Mouse (Mus musculus) intestine, postnatal 0 days (tissue): Measurements from ENCODE around the gene Dvl2. TPM values are rescaled to one million over a fixed set of nuclear protein-coding genes. Genes with fewer than 3 reads are reported as not detected.

Experiments used
- ATAC-seq: fragments of 200-750 bp; cut with Nextera tagmentation; 2 replicates; pipeline ENCODE4 v1.8.0; 2017; ENCODE audit warnings: mild to moderate bottlenecking, moderate TSS enrichment, moderate library complexity
- H3K27ac ChIP-seq: fragments of 300-500 bp; sonication (generic); 2 replicates; pipeline ENCODE4 v1.5.1; 2014; ENCODE audit warnings: mild to moderate bottlenecking, low read depth, low read length, moderate library complexity
- H3K27me3 ChIP-seq: fragments of 300-500 bp; sonication (generic); replicated peaks from 2 replicates; pipeline ENCODE4 v1.6.1; 2014; ENCODE audit warnings: low read length, mixed read lengths; ENCODE audit not compliant: control insufficient read depth, insufficient read depth
- H3K36me3 ChIP-seq: fragments of 300-500 bp; sonication (generic); 2 replicates; pipeline ENCODE4 v1.6.1; 2014; ENCODE audit warnings: mild to moderate bottlenecking, moderate library complexity; ENCODE audit not compliant: control insufficient read depth, insufficient read depth
- H3K4me1 ChIP-seq: fragments of 300-500 bp; sonication (generic); replicated peaks from 2 replicates; pipeline ENCODE4 v1.6.1; 2014; ENCODE audit warnings: antibody characterized with exemption, low read length, mixed read lengths; ENCODE audit not compliant: control insufficient read depth, insufficient read depth
- H3K4me2 ChIP-seq: fragments of 300-500 bp; sonication (generic); replicated peaks from 2 replicates; pipeline ENCODE4 v1.6.1; 2014; ENCODE audit warnings: low read depth, mild to moderate bottlenecking, moderate library complexity
- H3K4me3 ChIP-seq: fragments of 300-500 bp; sonication (generic); 2 replicates; pipeline ENCODE4 v1.5.1; 2014; ENCODE audit warnings: low read depth, low read length
- H3K9ac ChIP-seq: fragments of 300-500 bp; sonication (generic); 2 replicates; pipeline ENCODE4 v1.6.1; 2014; ENCODE audit warnings: mild to moderate bottlenecking, low read depth, low read length
- H3K9me3 ChIP-seq: fragments of 300-500 bp; sonication (generic); 2 replicates; pipeline ENCODE4 v1.6.1; 2016; ENCODE audit warnings: mixed run types; ENCODE audit not compliant: control insufficient read depth
- CTCF ChIP-seq: sonication (generic); IDR thresholded peaks from 2 replicates; pipeline ENCODE4 v1.5.1; 2016; ENCODE audit warnings: low read depth, mild to moderate bottlenecking, control low read depth, antibody characterized with exemption, moderate library complexity
- WGBS: fragments of 180-500 bp; shearing (Covaris S2); extraction: QIAGEN DNeasy Blood & Tissue Kit; methylation state at CpG from one replicate; pipeline ENCODE4 v1.1.7; 2014; 5-methylcytosine and 5-hydroxymethylcytosine counted together
- polyA plus RNA-seq: library from polyadenylated mRNA; unstranded; fragments of >200 nt; fragmentation: Nextera tagmentation; extraction: Ambion mirVana; gene quantifications from 2 replicates; pipeline ENCODE4 v1.2.1, GENCODE M21; 2015

Dvl2 gene
- polyA plus RNA-seq, 1 experiment from 2014 or later = 9.1 TPM

- 0 out of 2 replicates have a peak, but pooled peaks cover 8% of the 10 kb centered on the region for H3K4me1 ChIP-seq
- H3K27ac ChIP-seq = no peak within 1 kb of the TSS
- peaks cover 23% of the 10 kb centered on the region for H3K36me3 ChIP-seq
- no peak for ATAC-seq
- peak within 1 kb of the TSS; percentile 58; the same call in 1 of the 2 replicates for H3K4me2 ChIP-seq
- H3K9ac ChIP-seq = no peak within 1 kb of the TSS
- TF ChIP-seq CTCF = no peak
- no peak within 1 kb of the TSS for H3K4me3 ChIP-seq
- H3K27me3 ChIP-seq = no peaks in the 10 kb centered on the region
- 78% methylated on average over 3 of the region's 3 CpGs for WGBS
- no peaks in the 10 kb centered on the region for H3K9me3 ChIP-seq
Observed at GRCm38 (mm10) chr11:70016669-70017068, 16.3 kb downstream of the Dvl2 start, which contains the start of gene Dlg4. Gene Dlg4 (plus strand): TSS chr11:70016942.

- WGBS = 60% methylated on average over 7 of the region's 7 CpGs
- H3K36me3 ChIP-seq = peaks cover 16% of the 10 kb centered on the region
- H3K27me3 ChIP-seq = no peaks in the 10 kb centered on the region
- H3K9ac ChIP-seq = no peak overlapping the region
- H3K27ac ChIP-seq = no peak overlapping the region
- no peaks in the 10 kb centered on the region for H3K9me3 ChIP-seq
- 0 out of 2 replicates have a peak, but pooled peaks cover 8% of the 10 kb centered on the region for H3K4me1 ChIP-seq
- TF ChIP-seq CTCF = no peak
- 0 out of 2 replicates have a peak overlapping the region, but pooled peaks have one; percentile 58 for H3K4me2 ChIP-seq
- ATAC-seq = no peak
- H3K4me3 ChIP-seq = no peak overlapping the region
Observed at GRCm38 (mm10) chr11:70017199-70017767, 16.9 kb downstream of the Dvl2 start.

DNA sequence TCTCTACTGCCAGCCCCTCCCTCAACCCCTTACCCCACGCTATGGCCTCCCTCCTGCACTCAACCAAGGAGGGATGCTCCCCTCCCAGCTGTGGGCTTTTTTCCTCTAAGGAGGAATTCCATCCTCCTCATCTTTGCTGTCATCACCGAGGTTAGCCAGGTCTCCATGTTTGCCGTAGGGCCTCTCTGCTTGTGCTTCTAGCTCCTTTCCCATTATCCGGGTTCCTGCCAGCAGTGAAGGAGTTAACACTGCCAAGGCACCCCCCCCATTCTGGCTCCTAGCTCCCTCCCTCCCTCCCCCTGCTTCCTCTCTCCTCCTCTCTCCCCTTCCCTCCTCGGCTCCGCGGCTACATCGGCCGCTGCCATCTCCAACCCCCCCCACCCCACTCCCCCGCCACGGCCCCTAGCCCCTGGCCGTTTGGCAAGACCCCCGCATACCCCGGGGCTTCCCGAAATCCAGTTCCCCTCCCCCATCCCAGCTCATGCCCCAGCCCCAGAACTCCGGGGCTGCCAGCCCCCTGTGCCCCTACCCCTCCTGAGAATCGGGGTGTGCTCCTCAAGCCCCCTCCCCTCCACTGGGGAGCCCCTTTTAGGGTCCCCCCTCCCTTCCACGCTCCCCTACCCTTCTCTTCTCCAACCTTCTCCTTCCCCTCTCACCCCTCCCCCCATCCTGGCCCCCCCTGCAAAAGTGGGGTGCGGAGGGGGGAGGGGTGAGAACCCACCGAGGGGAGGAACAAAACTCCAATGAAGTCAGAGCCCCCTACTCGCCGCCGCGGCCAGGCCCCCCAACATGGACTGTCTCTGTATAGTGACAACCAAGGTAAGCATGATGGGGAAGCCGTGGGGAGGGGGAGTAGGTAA is 18.0 kb downstream of the Dvl2 start:
- no peak for TF ChIP-seq CTCF
- Histone ChIP-seq H3K9me3 (no peaks in the 10 kb centered on the region), H3K36me3 (peaks cover 6% of the 10 kb centered on the region; the same call in 1 of the 2 replicates), H3K4me2 (peak overlapping the region; percentile 58), H3K27ac (0 out of 2 replicates have a peak overlapping the region, but pooled peaks have one; percentile 41), H3K4me3 (peak overlapping the region; percentile 43), H3K4me1 (0 out of 2 replicates have a peak, but pooled peaks cover 8% of the 10 kb centered on the region), H3K9ac (peak overlapping the region; percentile 40; the same call in 1 of the 2 replicates), H3K27me3 (peaks cover 8% of the 10 kb centered on the region)
- no peak for ATAC-seq
- WGBS = 4% methylated on average over 22 of the region's 25 CpGs

- peaks cover 12% of the 10 kb centered on the region for H3K27me3 ChIP-seq
- no peak overlapping the region for H3K27ac ChIP-seq
- H3K36me3 ChIP-seq = no peaks in the 10 kb centered on the region
- H3K4me2 ChIP-seq = peak overlapping the region; percentile 58
- ATAC-seq = no peak
- 33% methylated on average over 2 of the region's 2 CpGs for WGBS
- H3K9ac ChIP-seq = 0 out of 2 replicates have a peak overlapping the region, but pooled peaks have one; percentile 11
- H3K4me3 ChIP-seq = 0 out of 2 replicates have a peak overlapping the region, but pooled peaks have one; percentile 43
- TF ChIP-seq CTCF = no peak
- no peaks in the 10 kb centered on the region for H3K9me3 ChIP-seq
- H3K4me1 ChIP-seq = 0 out of 2 replicates have a peak, but pooled peaks cover 8% of the 10 kb centered on the region
Observed at GRCm38 (mm10) chr11:70019495-70020021, 19.2 kb downstream of the Dvl2 start.

GRCm38 (mm10) chr11:70020022-70020631 is 19.7 kb downstream of the Dvl2 start:
- peaks cover 17% of the 10 kb centered on the region for H3K27me3 ChIP-seq
- TF ChIP-seq CTCF = no peak
- H3K36me3 ChIP-seq = no peaks in the 10 kb centered on the region
- ATAC-seq = no peak
- H3K4me2 ChIP-seq = peak overlapping the region; percentile 58; the same call in 1 of the 2 replicates
- H3K9me3 ChIP-seq = no peaks in the 10 kb centered on the region
- H3K4me3 ChIP-seq = no peak overlapping the region
- 0 out of 2 replicates have a peak, but pooled peaks cover 5% of the 10 kb centered on the region for H3K4me1 ChIP-seq
- H3K27ac ChIP-seq = no peak overlapping the region; the same call in none of the 2 replicates
- 32% methylated on average over 8 of the region's 8 CpGs for WGBS
- H3K9ac ChIP-seq = 0 out of 2 replicates have a peak overlapping the region, but pooled peaks have one; percentile 11
